Mouse (Mus musculus): ENCODE data around the gene Slc9a5.

The Slc9a5 gene

DNA sequence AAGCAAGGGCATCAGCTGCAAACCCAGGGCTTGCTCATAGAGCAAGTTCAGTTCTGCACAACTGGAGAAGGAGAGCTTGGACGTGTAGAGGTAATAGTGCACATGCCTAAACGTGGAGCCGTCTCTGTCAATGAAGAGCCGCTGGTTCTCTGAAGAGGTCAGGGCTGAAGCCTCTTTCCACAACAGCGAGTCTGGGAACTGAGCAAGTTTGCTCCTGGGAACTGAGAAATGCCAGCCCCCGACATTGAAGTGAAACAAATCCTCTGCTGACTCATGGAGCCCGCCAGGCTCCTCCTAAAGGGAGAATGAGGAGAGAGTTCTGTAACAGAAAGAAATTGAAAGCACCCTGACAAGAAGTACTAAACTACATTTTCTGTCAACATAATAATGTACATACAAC, 59.7 kb downstream of the Slc9a5 start:
- DNase-seq (ENCODE audit: low read depth, low spot score), result no peak

DNA sequence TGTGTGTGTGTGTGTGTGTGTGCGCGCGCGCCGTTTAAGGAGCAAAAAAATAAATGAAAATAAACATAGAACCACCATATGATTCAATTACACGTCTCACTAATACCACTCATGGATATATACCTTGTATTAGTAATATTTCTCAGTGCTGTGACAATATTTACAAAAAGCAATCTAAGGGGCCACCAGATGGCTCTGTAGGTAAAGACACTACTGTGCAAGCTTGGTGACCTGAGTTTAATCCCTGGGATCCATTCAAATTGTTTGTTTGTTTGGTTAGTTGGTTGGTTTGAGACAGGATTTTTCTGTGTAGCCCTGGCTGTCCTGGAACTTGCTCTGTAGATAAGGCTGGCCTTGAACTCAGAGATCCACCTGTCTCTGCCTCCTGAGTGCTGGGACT, 61.3 kb downstream of the Slc9a5 start:
- no peak for DNase-seq (ENCODE audit: low read depth, low spot score)

DNA sequence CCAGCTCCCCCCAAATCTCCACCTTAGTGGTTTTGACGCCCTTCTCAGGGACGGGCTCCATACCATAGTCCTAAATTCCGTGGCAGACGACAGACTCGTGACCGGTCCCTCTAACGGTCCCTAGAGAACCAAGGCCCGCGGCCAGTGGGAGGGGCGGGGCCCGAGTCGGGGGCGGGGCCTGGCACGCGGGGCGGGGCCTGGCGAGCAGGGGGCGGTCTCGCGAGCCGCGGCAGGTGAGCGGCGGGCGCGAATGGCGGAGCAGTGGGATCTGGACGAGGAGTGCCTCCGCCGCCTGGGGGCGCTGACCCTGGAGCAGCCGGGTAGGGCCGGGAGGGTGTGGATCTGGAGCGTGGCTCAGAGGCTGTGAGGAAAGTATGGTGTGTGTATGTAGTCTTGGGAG, 64.7 kb downstream of the Slc9a5 start, which contains the start of the genes Kctd19 and Lrrc36:
Kctd19 (minus strand) TSS at position 112 of the 400 bp plus-strand sequence.
Lrrc36 (plus strand) TSS at position 181 of the 400 bp plus-strand sequence.
- no peak for DNase-seq (ENCODE audit: low read depth, low spot score)

DNA sequence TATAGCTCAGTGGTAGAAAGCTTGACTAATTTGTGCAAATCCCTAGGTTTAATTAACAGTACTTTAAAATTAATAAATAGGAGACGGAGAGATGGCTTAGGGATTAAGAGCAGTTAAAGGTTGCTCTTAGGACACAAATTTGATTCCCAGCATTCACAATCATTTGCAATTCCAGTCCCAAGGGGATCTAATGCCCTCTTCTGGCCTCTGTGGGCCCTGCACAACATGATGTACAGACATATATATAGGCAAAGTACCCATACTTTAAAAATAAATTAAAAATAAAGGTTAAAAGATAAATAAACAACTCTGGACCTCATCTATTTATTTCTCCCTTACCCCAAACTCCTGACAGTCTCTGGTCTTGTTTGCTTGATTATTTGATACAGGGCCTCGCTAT, 70.3 kb downstream of the Slc9a5 start:
- no peak for DNase-seq (ENCODE audit: low read depth, low spot score)

Measured in c-Kit-negative CD71-positive TER-119-positive erythroid progenitor cells, embryonic 14.5 days (primary cell).